Mouse (Mus musculus): ENCODE results near the gene Hpse2.

The Hpse2 gene

GRCm38 (mm10) chr19:42777801-42778200 is 610.4 kb downstream of the Hpse2 start:
- DNase-seq (ENCODE audit: low spot score in 2 of 2), result peak in 1 of 2 experiments; percentile 71

- DNase-seq (ENCODE audit: low spot score in 2 of 2), result peak; percentile 29 to 60
Observed at GRCm38 (mm10) chr19:42776813-42777212, 611.3 kb downstream of the Hpse2 start.

GRCm38 (mm10) chr19:42770141-42770872 is 617.8 kb downstream of the Hpse2 start:
- no peak for DNase-seq (ENCODE audit: low spot score in 2 of 2)

GRCm38 (mm10) chr19:42769648-42770047 is 618.5 kb downstream of the Hpse2 start:
- DNase-seq (ENCODE audit: low spot score in 2 of 2), result no peak

GRCm38 (mm10) chr19:42767361-42767760 is 620.8 kb downstream of the Hpse2 start:
- no peak for DNase-seq (ENCODE audit: low spot score in 2 of 2)

GRCm38 (mm10) chr19:42764398-42764797 is 623.8 kb downstream of the Hpse2 start:
- DNase-seq (ENCODE audit: low spot score in 2 of 2), result no peak

- DNase-seq (ENCODE audit: low spot score in 2 of 2), result no peak
Observed at GRCm38 (mm10) chr19:42756671-42757070, 631.5 kb downstream of the Hpse2 start.

GRCm38 (mm10) chr19:42755148-42755870 is 632.8 kb downstream of the Hpse2 start:
- no peak for DNase-seq (ENCODE audit: low spot score in 2 of 2)

GRCm38 (mm10) chr19:42753141-42753917 is 634.8 kb downstream of the Hpse2 start:
- DNase-seq (ENCODE audit: low spot score in 2 of 2), result peak; percentile 14 to 54

GRCm38 (mm10) chr19:42752363-42752931 is 635.7 kb downstream of the Hpse2 start, which contains the start of gene Pyroxd2:
Gene Pyroxd2, minus strand, starts transcription at chr19:42752775.
- peak; percentile 34 to 78 for DNase-seq (ENCODE audit: low spot score in 2 of 2)

GRCm38 (mm10) chr19:42750196-42750595 is 638.0 kb downstream of the Hpse2 start:
- DNase-seq (ENCODE audit: low spot score in 2 of 2), result no peak

GRCm38 (mm10) chr19:42746702-42747101 is 641.5 kb downstream of the Hpse2 start:
- DNase-seq (ENCODE audit: low spot score in 2 of 2), result no peak

- DNase-seq (ENCODE audit: low spot score in 2 of 2), result no peak
Observed at GRCm38 (mm10) chr19:42745869-42746224, 642.3 kb downstream of the Hpse2 start.

- DNase-seq (ENCODE audit: low spot score in 2 of 2), result no peak
Observed at GRCm38 (mm10) chr19:42745084-42745868, 642.9 kb downstream of the Hpse2 start.

- DNase-seq (ENCODE audit: low spot score in 2 of 2), result peak in 1 of 2 experiments; percentile 48
Observed at GRCm38 (mm10) chr19:42744162-42744586, 644.0 kb downstream of the Hpse2 start.

- DNase-seq (ENCODE audit: low spot score in 2 of 2), result no peak
Observed at GRCm38 (mm10) chr19:42743261-42743660, 644.9 kb downstream of the Hpse2 start.

GRCm38 (mm10) chr19:42741884-42742283 is 646.3 kb downstream of the Hpse2 start:
- DNase-seq (ENCODE audit: low spot score in 2 of 2), result no peak

GRCm38 (mm10) chr19:42740163-42740899 is 647.8 kb downstream of the Hpse2 start:
- DNase-seq (ENCODE audit: low spot score in 2 of 2), result no peak

- DNase-seq (ENCODE audit: low spot score in 2 of 2), result no peak
Observed at GRCm38 (mm10) chr19:42739734-42740133, 648.4 kb downstream of the Hpse2 start.

- no peak for DNase-seq (ENCODE audit: low spot score in 2 of 2)
Observed at GRCm38 (mm10) chr19:42737753-42738152, 650.4 kb downstream of the Hpse2 start.

Measured in spleen, postnatal 10 days (tissue).